Mouse (Mus musculus) thymus, adult 2 months (tissue): ENCODE measurements around the gene Timeless.

ENCODE experiments used
- CTCF ChIP-seq: fragments of 200-500 bp; IDR thresholded peaks from 2 replicates; pipeline ENCODE4 v1.5.1; 2012; ENCODE audit warnings: mild to moderate bottlenecking, control low read depth, low read length, moderate library complexity, borderline replicate concordance; ENCODE audit not compliant: control insufficient read depth, poor library complexity, insufficient read depth; ENCODE audit errors: extremely low read depth
- POLR2A ChIP-seq: fragments of 200-500 bp; IDR thresholded peaks from 2 replicates; pipeline ENCODE4 v1.6.1; 2012; ENCODE audit warnings: mild to moderate bottlenecking, low read length, control low read depth, moderate library complexity; ENCODE audit not compliant: control insufficient read depth, poor library complexity, insufficient read depth; ENCODE audit errors: extremely low read depth

- no peak for TF ChIP-seq POLR2A
- no peak for TF ChIP-seq CTCF
These were observed 7.3 kb downstream of the Timeless start for GRCm38 (mm10) chr10:128239140-128239539.
